Mouse (Mus musculus) neural tube, embryonic 13.5 days (tissue): ENCODE data around the gene Zfand3. TPM values are rescaled to one million over a fixed set of nuclear protein-coding genes. Genes with fewer than 3 reads are reported as not detected.

ENCODE experiments used
- ATAC-seq: fragments of 200-750 bp; cut with Nextera tagmentation; 2 replicates; pipeline ENCODE4 v1.8.0; 2017; ENCODE audit warnings: low read depth, mild to moderate bottlenecking, moderate TSS enrichment, moderate library complexity
- H3K27ac ChIP-seq: fragments of 300-500 bp; sonication (generic); replicated peaks from 2 replicates; pipeline ENCODE4 v1.5.1; 2015; ENCODE audit warnings: moderate library complexity, mild to moderate bottlenecking, inconsistent platforms
- H3K27me3 ChIP-seq: fragments of 300-500 bp; sonication (generic); 2 replicates; pipeline ENCODE4 v1.6.1; 2015; ENCODE audit warnings: mild to moderate bottlenecking, inconsistent platforms
- H3K36me3 ChIP-seq: fragments of 300-500 bp; sonication (generic); 2 replicates; pipeline ENCODE4 v1.6.1; 2015; ENCODE audit warnings: mild to moderate bottlenecking, inconsistent platforms
- H3K4me1 ChIP-seq: fragments of 300-500 bp; sonication (generic); replicated peaks from 2 replicates; pipeline ENCODE4 v1.6.1; 2015; ENCODE audit warnings: inconsistent platforms
- H3K4me2 ChIP-seq: fragments of 300-500 bp; sonication (generic); 2 replicates; pipeline ENCODE4 v1.6.1; 2015; ENCODE audit warnings: inconsistent platforms, mild to moderate bottlenecking, moderate library complexity
- H3K4me3 ChIP-seq: fragments of 300-500 bp; sonication (generic); 2 replicates; pipeline ENCODE4 v1.5.1; 2015; ENCODE audit warnings: mild to moderate bottlenecking, inconsistent platforms
- H3K9ac ChIP-seq: fragments of 300-500 bp; sonication (generic); 2 replicates; pipeline ENCODE4 v1.6.1; 2015; ENCODE audit warnings: moderate library complexity, mild to moderate bottlenecking, inconsistent platforms
- H3K9me3 ChIP-seq: fragments of 300-500 bp; sonication (generic); 2 replicates; pipeline ENCODE4 v1.6.1; 2016; ENCODE audit warnings: inconsistent platforms
- WGBS: fragments of 180-500 bp; shearing (Covaris S2); methylation state at CpG from one replicate; pipeline ENCODE4 v1.1.7; 2015; 5-methylcytosine and 5-hydroxymethylcytosine counted together
- polyA plus RNA-seq: library from polyadenylated mRNA; unstranded; fragments of >200 nt; fragmentation: Nextera tagmentation; extraction: Ambion mirVana; gene quantifications from 2 replicates; pipeline ENCODE4 v1.2.1, GENCODE M21; 2015

The Zfand3 gene
- polyA plus RNA-seq, 1 experiment from 2014 or later, result 79.3 TPM

- H3K4me1 ChIP-seq, result peaks cover 52% of the 10 kb centered on the region
- no peaks in the 10 kb centered on the region for H3K36me3 ChIP-seq
- no peak for ATAC-seq
- no peak overlapping the region for H3K9ac ChIP-seq
- H3K9me3 ChIP-seq, result no peaks in the 10 kb centered on the region
- WGBS, result 97% methylated on average over 4 of the region's 4 CpGs
- no peak overlapping the region for H3K4me2 ChIP-seq
- no peak overlapping the region for H3K27ac ChIP-seq
- no peaks in the 10 kb centered on the region for H3K27me3 ChIP-seq
- no peak overlapping the region for H3K4me3 ChIP-seq
These were observed 28.3 kb downstream of the Zfand3 start for GRCm38 (mm10) chr17:30032796-30033195.

GRCm38 (mm10) chr17:30033991-30034390, 29.5 kb downstream of the Zfand3 start:
- Histone ChIP-seq H3K27ac (no peak overlapping the region), H3K4me2 (no peak overlapping the region), H3K4me1 (peaks cover 44% of the 10 kb centered on the region), H3K9ac (no peak overlapping the region), H3K9me3 (no peaks in the 10 kb centered on the region), H3K27me3 (no peaks in the 10 kb centered on the region), H3K4me3 (no peak overlapping the region), H3K36me3 (no peaks in the 10 kb centered on the region)
- 72% methylated on average over 4 of the region's 4 CpGs for whole genome bisulfite sequencing
- ATAC-seq, result no peak

DNA sequence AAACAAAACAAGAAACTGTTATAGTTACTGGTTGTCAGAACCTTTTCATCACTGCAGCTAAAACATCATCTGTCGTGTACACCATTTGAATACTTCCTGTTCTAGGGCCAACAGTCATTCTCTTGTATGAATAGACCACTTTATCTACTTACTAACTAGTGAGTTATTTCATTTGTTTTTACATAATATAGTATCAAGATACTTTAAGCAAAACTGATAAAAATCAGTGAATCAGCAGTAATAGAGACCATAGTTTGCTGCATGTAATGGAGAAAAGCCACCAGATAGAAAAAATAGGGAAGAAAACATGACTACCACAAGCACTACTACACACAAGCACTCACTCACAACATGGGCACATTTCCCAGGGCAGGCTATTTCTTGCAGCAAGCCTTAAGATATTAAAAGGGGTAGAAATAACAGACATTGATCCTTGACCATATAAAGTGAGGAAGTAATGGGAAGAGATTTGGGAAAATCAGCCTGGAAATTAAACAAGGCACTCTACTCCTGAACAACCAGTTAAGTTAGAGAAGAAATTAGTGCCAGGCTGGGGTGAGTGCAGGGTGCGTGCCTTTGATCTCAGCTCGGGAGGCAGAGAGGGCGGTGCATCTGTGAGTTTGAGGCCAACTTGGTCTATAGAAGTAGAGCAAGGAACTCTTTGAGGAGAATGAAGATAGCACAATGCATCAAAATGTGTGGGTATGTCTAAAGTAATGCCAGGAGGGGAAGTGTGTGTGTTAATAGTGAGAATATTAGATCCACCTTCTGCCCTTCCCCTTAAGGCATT, 30.9 kb downstream of the Zfand3 start:
- no peak overlapping the region for H3K4me3 ChIP-seq
- no peaks in the 10 kb centered on the region for H3K27me3 ChIP-seq
- WGBS, result 60% methylated on average over 4 of the region's 4 CpGs
- ATAC-seq, result no peak
- H3K9me3 ChIP-seq, result no peaks in the 10 kb centered on the region
- H3K4me2 ChIP-seq, result no peak overlapping the region
- H3K36me3 ChIP-seq, result no peaks in the 10 kb centered on the region
- H3K9ac ChIP-seq, result no peak overlapping the region
- no peak overlapping the region for H3K27ac ChIP-seq
- H3K4me1 ChIP-seq, result peaks cover 30% of the 10 kb centered on the region

- Histone ChIP-seq H3K4me1 (peaks cover 39% of the 10 kb centered on the region), H3K9me3 (no peaks in the 10 kb centered on the region), H3K27me3 (no peaks in the 10 kb centered on the region), H3K27ac (no peak overlapping the region), H3K4me3 (no peak overlapping the region), H3K36me3 (no peaks in the 10 kb centered on the region), H3K9ac (no peak overlapping the region), H3K4me2 (no peak overlapping the region)
- ATAC-seq, result no peak
- WGBS, result 93% methylated on average over 7 of the region's 7 CpGs
These were observed 38.8 kb downstream of the Zfand3 start for GRCm38 (mm10) chr17:30043163-30043822.

- 0 out of 2 replicates have a peak, but pooled peaks have one; percentile 27 for ATAC-seq
- H3K4me3 ChIP-seq, result no peak overlapping the region
These were observed 40.6 kb downstream of the Zfand3 start for GRCm38 (mm10) chr17:30045181-30045580.

DNA sequence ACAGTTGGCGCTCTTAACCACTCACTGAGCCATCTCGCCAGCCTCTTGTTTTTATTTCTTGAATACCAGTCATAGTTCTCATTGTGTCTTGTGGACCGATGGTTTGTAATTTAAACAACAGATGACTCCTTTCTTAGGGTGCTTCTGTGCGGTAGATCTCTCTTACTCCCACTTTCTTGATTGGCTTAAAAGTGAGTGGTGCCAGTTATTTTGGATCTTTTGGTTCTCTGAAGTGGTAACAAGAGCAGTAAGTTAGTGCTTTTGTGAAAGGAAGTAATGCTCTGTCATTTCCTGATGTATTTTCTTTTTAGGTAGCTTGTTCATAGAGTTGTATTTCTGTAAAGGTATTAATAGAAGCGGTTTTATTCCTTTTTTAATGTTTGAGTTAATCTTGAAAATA, 42.1 kb downstream of the Zfand3 start:
- no peaks in the 10 kb centered on the region for H3K36me3 ChIP-seq
- 95% methylated on average over 5 of the region's 5 CpGs for WGBS
- peaks cover 35% of the 10 kb centered on the region for H3K4me1 ChIP-seq
- no peak overlapping the region for H3K4me3 ChIP-seq
- no peaks in the 10 kb centered on the region for H3K9me3 ChIP-seq
- no peak overlapping the region for H3K4me2 ChIP-seq
- no peak for ATAC-seq
- no peaks in the 10 kb centered on the region for H3K27me3 ChIP-seq
- no peak overlapping the region for H3K27ac ChIP-seq
- no peak overlapping the region for H3K9ac ChIP-seq

More at GRCm38 (mm10) chr17:30045181-30045580, 40.6 kb downstream of the Zfand3 start:
- Histone ChIP-seq H3K4me2 (no peak overlapping the region), H3K9me3 (no peaks in the 10 kb centered on the region), H3K4me1 (peaks cover 36% of the 10 kb centered on the region), H3K27me3 (no peaks in the 10 kb centered on the region), H3K9ac (no peak overlapping the region), H3K36me3 (no peaks in the 10 kb centered on the region), H3K27ac (0 out of 2 replicates have a peak overlapping the region, but pooled peaks have one; percentile 29)
- 42% methylated on average over 2 of the region's 2 CpGs for WGBS

DNA sequence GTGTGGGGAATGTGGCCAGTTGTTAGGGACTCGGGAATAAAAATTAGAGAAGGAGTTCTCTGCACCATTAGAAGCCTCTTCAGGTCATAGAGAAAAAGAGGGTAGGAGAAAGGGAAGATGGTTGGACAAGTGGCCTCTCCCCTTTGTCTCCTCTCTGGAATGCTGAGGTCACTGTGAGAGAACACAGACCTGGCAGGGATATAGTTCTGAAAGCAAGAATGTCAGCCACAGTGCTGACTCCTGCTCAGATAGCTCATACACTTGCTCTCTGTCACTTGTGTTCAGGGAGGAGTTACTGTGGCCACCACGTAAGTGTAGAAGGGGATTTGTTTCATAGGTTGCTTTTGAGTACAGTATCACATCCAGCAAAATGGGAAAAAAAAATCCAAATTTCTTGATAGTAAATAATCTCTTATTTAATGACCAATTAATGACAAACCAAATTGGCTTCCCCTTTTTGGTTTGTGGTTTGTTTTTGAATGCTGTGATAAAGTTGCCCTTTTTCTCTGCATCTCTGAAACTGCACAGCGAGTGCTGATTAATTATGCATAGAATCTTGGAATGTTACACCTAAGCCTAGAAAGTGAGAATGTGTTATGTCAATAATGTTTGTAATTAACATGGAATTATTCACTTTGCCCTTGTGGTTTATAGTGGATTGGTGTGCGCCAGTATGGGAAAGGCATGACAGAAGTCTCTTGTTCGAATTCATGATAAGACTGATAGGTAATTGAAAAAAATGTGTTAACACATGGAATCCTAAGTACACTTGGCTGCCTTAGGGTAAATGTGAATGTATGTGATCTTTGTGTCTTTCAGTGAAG, 47.2 kb downstream of the Zfand3 start:
- WGBS, result 80% methylated on average over 5 of the region's 5 CpGs

GRCm38 (mm10) chr17:30052347-30052742, 47.8 kb downstream of the Zfand3 start:
- Histone ChIP-seq H3K27ac (no peak overlapping the region), H3K9me3 (no peaks in the 10 kb centered on the region), H3K27me3 (no peaks in the 10 kb centered on the region), H3K4me1 (peaks cover 18% of the 10 kb centered on the region), H3K36me3 (no peaks in the 10 kb centered on the region), H3K4me2 (no peak overlapping the region), H3K9ac (no peak overlapping the region), H3K4me3 (no peak overlapping the region)
- WGBS, result 89% methylated on average over 5 of the region's 5 CpGs
- no peak for ATAC-seq

More for the DNA sequence above, 47.2 kb downstream of the Zfand3 start:
- Histone ChIP-seq H3K9ac (no peak overlapping the region), H3K4me1 (peaks cover 18% of the 10 kb centered on the region), H3K4me3 (no peak overlapping the region), H3K36me3 (no peaks in the 10 kb centered on the region), H3K27ac (no peak overlapping the region), H3K4me2 (no peak overlapping the region), H3K27me3 (no peaks in the 10 kb centered on the region), H3K9me3 (no peaks in the 10 kb centered on the region)
- no peak for ATAC-seq

- Histone ChIP-seq H3K4me2 (no peak overlapping the region), H3K27ac (no peak overlapping the region), H3K4me3 (no peak overlapping the region), H3K9me3 (no peaks in the 10 kb centered on the region), H3K27me3 (no peaks in the 10 kb centered on the region), H3K9ac (no peak overlapping the region), H3K4me1 (peaks cover 22% of the 10 kb centered on the region), H3K36me3 (no peaks in the 10 kb centered on the region)
- WGBS, result 89% methylated on average over 9 of the region's 9 CpGs
- ATAC-seq, result no peak
These were observed 48.9 kb downstream of the Zfand3 start for GRCm38 (mm10) chr17:30053463-30053862.

DNA sequence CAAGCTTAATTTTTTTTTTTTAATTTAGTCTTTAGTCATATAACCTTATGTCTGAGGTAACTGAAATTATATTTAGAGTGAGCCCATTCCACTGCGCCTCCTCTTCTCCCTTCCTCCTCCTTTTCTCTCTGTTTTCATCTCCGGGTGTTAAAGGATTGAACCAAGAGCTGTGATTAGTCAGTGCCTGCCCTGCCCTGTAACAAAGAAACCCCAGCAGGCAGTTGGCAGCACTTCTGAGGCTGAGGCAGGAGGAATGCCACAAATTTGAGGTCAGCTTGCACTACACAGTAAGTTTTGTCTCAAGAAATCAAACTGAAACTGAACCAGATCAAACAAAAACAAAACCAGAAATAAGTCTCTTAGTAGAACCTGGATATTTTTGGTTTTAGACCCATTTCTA, 49.3 kb downstream of the Zfand3 start:
- Histone ChIP-seq H3K27me3 (no peaks in the 10 kb centered on the region), H3K36me3 (no peaks in the 10 kb centered on the region), H3K27ac (no peak overlapping the region), H3K9ac (no peak overlapping the region), H3K4me1 (peaks cover 24% of the 10 kb centered on the region), H3K4me3 (no peak overlapping the region), H3K9me3 (no peaks in the 10 kb centered on the region), H3K4me2 (no peak overlapping the region)
- WGBS, result 82% methylated on average over 2 of the region's 2 CpGs
- no peak for ATAC-seq

DNA sequence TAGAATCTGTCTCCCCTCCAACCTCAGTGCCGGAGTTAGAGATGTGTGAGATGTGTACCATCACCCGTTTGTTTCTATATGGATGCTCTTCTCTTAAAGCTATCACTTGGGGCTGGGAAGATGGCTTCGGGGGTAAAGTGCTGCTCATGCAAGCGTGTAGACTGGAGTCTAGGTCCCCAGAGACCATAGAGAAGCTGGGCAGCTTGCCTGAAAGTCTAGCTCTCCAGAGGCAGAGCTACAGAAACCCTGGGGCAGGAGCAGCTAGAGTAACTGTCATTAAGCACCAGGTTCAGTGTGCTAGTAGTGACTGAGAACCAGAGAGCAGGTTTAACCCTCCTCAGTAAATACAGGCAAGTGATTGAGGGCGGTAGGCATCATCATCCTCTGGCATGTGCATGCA, 51.7 kb downstream of the Zfand3 start:
- no peaks in the 10 kb centered on the region for H3K9me3 ChIP-seq
- no peak overlapping the region for H3K4me2 ChIP-seq
- H3K27ac ChIP-seq, result no peak overlapping the region
- no peak for ATAC-seq
- H3K9ac ChIP-seq, result no peak overlapping the region
- H3K36me3 ChIP-seq, result no peaks in the 10 kb centered on the region
- no peak overlapping the region for H3K4me3 ChIP-seq
- H3K27me3 ChIP-seq, result no peaks in the 10 kb centered on the region
- H3K4me1 ChIP-seq, result peaks cover 33% of the 10 kb centered on the region
- 75% methylated on average over 5 of the region's 5 CpGs for WGBS

DNA sequence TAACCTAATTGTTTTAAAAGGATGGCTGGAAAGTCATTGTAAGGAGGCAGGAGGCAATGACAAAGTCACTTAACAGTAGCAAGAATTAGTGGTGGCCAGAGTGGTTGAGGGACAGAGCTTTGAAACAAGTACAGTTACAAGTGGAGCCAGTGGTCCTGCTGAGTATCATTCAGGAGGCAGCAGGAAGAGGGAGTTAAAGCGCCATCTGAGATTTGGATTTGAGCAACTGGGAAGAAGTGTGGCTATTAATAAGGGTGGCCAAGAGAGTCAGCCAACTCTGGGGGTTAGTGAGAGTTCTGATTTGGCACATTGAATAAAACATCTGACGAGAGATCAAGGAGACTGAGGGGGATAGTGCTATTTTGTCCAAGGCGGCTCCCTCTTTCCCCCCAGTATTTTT, 54.1 kb downstream of the Zfand3 start:
- no peaks in the 10 kb centered on the region for H3K27me3 ChIP-seq
- no peak overlapping the region for H3K9ac ChIP-seq
- H3K4me1 ChIP-seq, result peaks cover 24% of the 10 kb centered on the region
- H3K4me2 ChIP-seq, result no peak overlapping the region
- ATAC-seq, result no peak
- no peaks in the 10 kb centered on the region for H3K36me3 ChIP-seq
- WGBS, result 75% methylated on average over 3 of the region's 3 CpGs
- no peak overlapping the region for H3K27ac ChIP-seq
- no peaks in the 10 kb centered on the region for H3K9me3 ChIP-seq
- H3K4me3 ChIP-seq, result no peak overlapping the region
